Mouse (Mus musculus) E14TG2a.4 (cell line): ENCODE measurements around the gene Mrps35.

Experiments used
- CTCF ChIP-seq: conservative IDR thresholded peaks from 2 replicates; pipeline ENCODE4 v1.5.1; 2014; ENCODE audit warnings: low read length
- POU5F1 ChIP-seq: IDR thresholded peaks from 2 replicates; pipeline ENCODE4 v1.6.1; 2014; ENCODE audit warnings: low read length, borderline replicate concordance

DNA sequence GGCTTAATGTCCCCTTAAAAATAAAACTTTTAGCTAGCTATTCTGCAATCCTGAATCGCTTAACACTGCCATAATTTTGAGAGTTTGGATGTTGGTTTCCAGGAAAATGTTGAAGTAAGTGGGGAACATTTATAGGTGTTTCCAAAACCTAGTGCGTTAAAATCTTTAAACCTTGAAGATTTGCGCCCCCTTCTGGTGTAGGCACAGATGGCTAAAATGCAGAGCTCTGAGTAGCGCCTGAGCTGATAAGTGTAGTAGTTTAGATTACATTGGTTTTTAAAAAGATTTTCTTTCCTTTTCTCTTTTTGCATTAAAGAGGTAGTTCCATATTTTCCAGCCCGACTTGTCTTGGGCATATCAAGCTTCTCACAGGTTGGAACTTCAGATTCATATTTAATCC lies 48.3 kb upstream of the Mrps35 start:
- TF ChIP-seq CTCF (peak; percentile 71), POU5F1 (no peak)
